Mouse (Mus musculus): Measurements from ENCODE around the gene Gipc1. TPM values are rescaled to one million over a fixed set of nuclear protein-coding genes. Genes with fewer than 3 reads are reported as not detected.
A peak's percentile ranks its signal among the peaks of the same experiment; 100 is the strongest.

Gene Gipc1
- 58.6 and 67.0 TPM in 2 replicates for polyA plus RNA-seq (2012; rRNA removed)

GRCm38 (mm10) chr8:83652030-83652743 is at the start of gene Gipc1:
TSS of gene Gipc1 (plus strand) at chr8:83652677.
- WGBS, result 3% methylated on average over 50 of the region's 50 CpGs
- peak within 1 kb of the TSS; percentile 84 for H3K4me3 ChIP-seq (replicated peaks; ENCODE audit: extremely low read depth, low read depth, low read length)
- H3K4me1 ChIP-seq (ENCODE audit: control insufficient read depth, insufficient read depth, low read length), result peaks cover 8% of the 10 kb centered on the region; the same call in 1 of the 2 replicates
- DNase-seq, result peak; percentile 89
- TF ChIP-seq CTCF (IDR thresholded peaks at IDR 0.05; ENCODE audit: insufficient read depth, low read length), result no peak
- TF ChIP-seq POLR2A (IDR thresholded peaks at IDR 0.05; ENCODE audit: borderline replicate concordance, extremely low read depth, low read depth, low read length), result peak; percentile 59; the same call in 1 of the 2 replicates

DNA sequence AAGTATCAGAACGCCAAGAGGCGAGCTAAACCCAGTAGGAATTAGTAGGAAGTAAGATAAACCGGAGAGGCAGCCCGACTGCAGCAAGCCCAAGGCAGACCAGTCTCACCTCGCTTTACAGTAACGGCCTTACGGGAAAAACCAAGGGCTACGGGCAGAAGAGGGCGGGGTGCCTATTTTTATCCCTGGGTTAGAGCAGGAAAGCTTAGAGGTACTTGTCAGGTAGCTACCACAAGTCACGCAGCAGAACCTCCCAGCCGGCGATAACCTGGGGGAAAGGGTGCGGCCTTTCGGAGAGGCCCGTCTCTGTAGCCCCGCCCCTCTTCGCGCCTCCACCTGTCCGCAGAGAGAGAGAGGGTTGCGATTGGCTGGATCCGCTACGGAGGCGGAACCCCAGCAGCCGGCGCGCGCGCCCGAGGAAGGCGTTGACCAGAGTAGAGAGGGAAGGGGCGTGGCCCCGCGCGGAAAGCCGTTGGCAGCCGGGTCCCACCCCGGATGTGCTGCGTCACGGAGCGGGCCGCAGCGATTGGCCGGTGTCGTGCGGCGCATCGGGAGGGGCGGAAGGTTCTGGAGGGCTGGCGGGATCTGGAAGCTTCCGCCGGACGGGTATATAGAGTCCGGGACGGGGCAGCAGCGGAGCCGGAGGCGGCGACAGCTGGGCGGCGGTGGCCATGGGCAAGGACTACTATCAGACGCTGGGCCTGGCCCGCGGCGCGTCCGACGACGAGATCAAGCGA is 44.6 kb upstream of the Gipc1 start, which contains the start of the genes Tecr and Dnajb1:
Gene Tecr (minus strand): TSS at position 311 of the 737 bp plus-strand sequence.
Gene Dnajb1 (plus strand): TSS at position 533 of the 737 bp plus-strand sequence.
- H3K4me3 ChIP-seq (replicated peaks; ENCODE audit: extremely low read depth, low read depth, low read length), result peak within 1 kb of the TSS; percentile 97
- under 1% methylated on average over 68 of the region's 69 CpGs for WGBS

GRCm38 (mm10) chr8:83608398-83608829 is 44.1 kb upstream of the Gipc1 start:
- DNase-seq, result peak; percentile 86
- TF ChIP-seq CTCF (IDR thresholded peaks at IDR 0.05; ENCODE audit: insufficient read depth, low read length) (no peak), POLR2A (IDR thresholded peaks at IDR 0.05; ENCODE audit: borderline replicate concordance, extremely low read depth, low read depth, low read length) (no peak)
- peaks cover 9% of the 10 kb centered on the region for H3K4me1 ChIP-seq (ENCODE audit: control insufficient read depth, insufficient read depth, low read length)
- WGBS, result under 1% methylated on average over 51 of the region's 51 CpGs
- peak overlapping the region; percentile 97 for H3K4me3 ChIP-seq (replicated peaks; ENCODE audit: extremely low read depth, low read depth, low read length)

More for the DNA sequence above, 44.6 kb upstream of the Gipc1 start, which contains the start of the genes Tecr and Dnajb1:
- peak; percentile 99 for DNase-seq
- no peak for TF ChIP-seq CTCF (IDR thresholded peaks at IDR 0.05; ENCODE audit: insufficient read depth, low read length)
- peak; percentile 98 for TF ChIP-seq POLR2A (IDR thresholded peaks at IDR 0.05; ENCODE audit: borderline replicate concordance, extremely low read depth, low read depth, low read length)
- peaks cover 9% of the 10 kb centered on the region for H3K4me1 ChIP-seq (ENCODE audit: control insufficient read depth, insufficient read depth, low read length)

DNA sequence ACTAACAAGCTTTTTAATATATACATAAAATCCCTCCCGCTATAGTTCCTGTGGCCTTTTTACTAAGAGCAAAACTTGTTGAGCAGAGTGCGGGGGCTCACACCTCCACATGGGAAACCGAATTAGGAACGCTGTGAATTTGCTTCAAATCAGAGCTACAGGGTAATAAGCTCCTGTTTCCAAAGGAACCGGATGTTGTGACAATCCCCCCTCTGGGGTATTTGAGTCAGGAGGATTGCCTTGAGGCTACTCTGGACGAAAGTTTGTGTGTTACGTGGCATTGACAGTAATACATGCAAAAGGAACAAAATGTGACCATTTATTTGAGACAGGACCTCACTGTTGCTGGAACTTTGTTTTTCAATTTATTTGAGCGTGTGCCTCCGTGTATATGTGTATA is 43.4 kb upstream of the Gipc1 start:
- WGBS, result 9% methylated on average over 9 of the region's 9 CpGs
- H3K4me3 ChIP-seq (replicated peaks; ENCODE audit: extremely low read depth, low read depth, low read length), result peak overlapping the region; percentile 97
- TF ChIP-seq POLR2A (IDR thresholded peaks at IDR 0.05; ENCODE audit: borderline replicate concordance, extremely low read depth, low read depth, low read length) (no peak), CTCF (IDR thresholded peaks at IDR 0.05; ENCODE audit: insufficient read depth, low read length) (no peak)
- no peak for DNase-seq
- H3K4me1 ChIP-seq (ENCODE audit: control insufficient read depth, insufficient read depth, low read length), result peaks cover 9% of the 10 kb centered on the region

- Histone ChIP-seq H3K4me3 (replicated peaks; ENCODE audit: extremely low read depth, low read depth, low read length) (no peak overlapping the region), H3K4me1 (ENCODE audit: control insufficient read depth, insufficient read depth, low read length) (peaks cover 9% of the 10 kb centered on the region)
- no peak for DNase-seq
- no peak for TF ChIP-seq CTCF (IDR thresholded peaks at IDR 0.05; ENCODE audit: insufficient read depth, low read length)
- no peak for TF ChIP-seq POLR2A (IDR thresholded peaks at IDR 0.05; ENCODE audit: borderline replicate concordance, extremely low read depth, low read depth, low read length)
- 77% methylated on average over 10 of the region's 10 CpGs for WGBS
These were observed 42.8 kb upstream of the Gipc1 start for GRCm38 (mm10) chr8:83609547-83610180.

- TF ChIP-seq CTCF (IDR thresholded peaks at IDR 0.05; ENCODE audit: insufficient read depth, low read length), result no peak
- no peak for TF ChIP-seq POLR2A (IDR thresholded peaks at IDR 0.05; ENCODE audit: borderline replicate concordance, extremely low read depth, low read depth, low read length)
- no peak for DNase-seq
- 86% methylated on average over 4 of the region's 4 CpGs for WGBS
- Histone ChIP-seq H3K4me1 (ENCODE audit: control insufficient read depth, insufficient read depth, low read length) (peaks cover 9% of the 10 kb centered on the region), H3K4me3 (replicated peaks; ENCODE audit: extremely low read depth, low read depth, low read length) (no peak overlapping the region)
These were observed 40.6 kb upstream of the Gipc1 start for GRCm38 (mm10) chr8:83611921-83612320.

GRCm38 (mm10) chr8:83613695-83614094 is 38.8 kb upstream of the Gipc1 start:
- TF ChIP-seq CTCF (IDR thresholded peaks at IDR 0.05; ENCODE audit: insufficient read depth, low read length), result no peak
- no peak for TF ChIP-seq POLR2A (IDR thresholded peaks at IDR 0.05; ENCODE audit: borderline replicate concordance, extremely low read depth, low read depth, low read length)
- Histone ChIP-seq H3K4me1 (ENCODE audit: control insufficient read depth, insufficient read depth, low read length) (peaks cover 9% of the 10 kb centered on the region), H3K4me3 (replicated peaks; ENCODE audit: extremely low read depth, low read depth, low read length) (no peak overlapping the region)
- WGBS, result 94% methylated on average over 4 of the region's 4 CpGs
- no peak for DNase-seq

DNA sequence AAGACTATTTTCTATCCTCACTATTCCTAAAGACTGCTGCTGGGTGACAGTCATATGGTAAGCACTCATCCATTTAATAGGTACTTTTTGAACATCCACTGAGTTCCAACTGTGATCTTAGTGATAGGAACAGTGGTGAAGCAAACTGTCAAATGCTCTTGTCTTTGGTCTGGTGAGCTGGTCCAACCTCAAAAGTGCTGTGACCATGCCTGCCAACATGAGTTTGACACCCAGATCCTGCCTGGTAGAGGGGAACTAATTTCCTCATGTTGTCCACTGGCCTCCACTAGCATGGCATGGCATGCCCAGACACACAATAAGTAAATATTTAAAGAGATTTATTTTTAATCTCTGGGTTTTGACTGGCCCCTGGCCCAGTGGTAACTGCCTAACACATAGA is 35.9 kb upstream of the Gipc1 start:
- TF ChIP-seq CTCF (IDR thresholded peaks at IDR 0.05; ENCODE audit: insufficient read depth, low read length), result no peak
- no peak for TF ChIP-seq POLR2A (IDR thresholded peaks at IDR 0.05; ENCODE audit: borderline replicate concordance, extremely low read depth, low read depth, low read length)
- DNase-seq, result no peak
- no peak overlapping the region for H3K4me3 ChIP-seq (replicated peaks; ENCODE audit: extremely low read depth, low read depth, low read length)
- no peaks in the 10 kb centered on the region for H3K4me1 ChIP-seq (ENCODE audit: control insufficient read depth, insufficient read depth, low read length)

GRCm38 (mm10) chr8:83617111-83617510 is 35.4 kb upstream of the Gipc1 start:
- H3K4me1 ChIP-seq (ENCODE audit: control insufficient read depth, insufficient read depth, low read length), result peaks cover under 1% of the 10 kb centered on the region; the same call in 1 of the 2 replicates
- no peak overlapping the region for H3K4me3 ChIP-seq (replicated peaks; ENCODE audit: extremely low read depth, low read depth, low read length)
- DNase-seq, result no peak
- 69% methylated on average over 2 of the region's 2 CpGs for WGBS
- TF ChIP-seq CTCF (IDR thresholded peaks at IDR 0.05; ENCODE audit: insufficient read depth, low read length) (no peak), POLR2A (IDR thresholded peaks at IDR 0.05; ENCODE audit: borderline replicate concordance, extremely low read depth, low read depth, low read length) (no peak)

All from lung, adult 2 months (tissue).